Mouse (Mus musculus) embryonic fibroblast, embryonic 13.5 days (primary cell): ENCODE results near the gene Glul.

ENCODE experiments used
- CTCF ChIP-seq: IDR thresholded peaks from 2 replicates; pipeline ENCODE4 v1.5.1; 2011; ENCODE audit warnings: mild to moderate bottlenecking, control low read depth, low read length, moderate library complexity, borderline replicate concordance; ENCODE audit not compliant: insufficient read depth
- POLR2A ChIP-seq: IDR thresholded peaks from 2 replicates; pipeline ENCODE4 v1.6.1; 2011; ENCODE audit warnings: low read depth, mild to moderate bottlenecking, control low read depth, low read length, moderate library complexity

- no peak for TF ChIP-seq CTCF
- no peak for TF ChIP-seq POLR2A
Observed at GRCm38 (mm10) chr1:153937025-153937424, 37.3 kb downstream of the Glul start.
